Mouse (Mus musculus) lung, embryonic 16.5 days (tissue): Measurements from ENCODE around the gene Fbxo42. TPM values are rescaled to one million over a fixed set of nuclear protein-coding genes. Genes with fewer than 3 reads are reported as not detected.
"Not testable (repeated sequence)": the region's sequence is repeated elsewhere in the genome, so short reads cannot be mapped to it uniquely, and the experiment has no call there.

Experiments used
- ATAC-seq: fragments of 200-750 bp; cut with Nextera tagmentation; 2 replicates; pipeline ENCODE4 v1.8.0; 2017; ENCODE audit warnings: low read depth, mild to moderate bottlenecking, moderate library complexity
- H3K27ac ChIP-seq: fragments of 300-500 bp; sonication (generic); 2 replicates; pipeline ENCODE4 v1.5.1; 2014; ENCODE audit warnings: mild to moderate bottlenecking, control low read depth, low read length
- H3K27me3 ChIP-seq: fragments of 300-500 bp; sonication (generic); 2 replicates; pipeline ENCODE4 v1.6.1; 2014; ENCODE audit warnings: low read depth, low read length, mixed read lengths; ENCODE audit not compliant: control insufficient read depth, insufficient read depth
- H3K36me3 ChIP-seq: fragments of 300-500 bp; sonication (generic); 2 replicates; pipeline ENCODE4 v1.6.1; 2014; ENCODE audit warnings: low read length; ENCODE audit not compliant: control insufficient read depth, insufficient read depth
- H3K4me1 ChIP-seq: fragments of 300-500 bp; sonication (generic); replicated peaks from 2 replicates; pipeline ENCODE4 v1.6.1; 2014; ENCODE audit warnings: low read length, mixed read lengths; ENCODE audit not compliant: control insufficient read depth, insufficient read depth
- H3K4me2 ChIP-seq: fragments of 300-500 bp; sonication (generic); 2 replicates; pipeline ENCODE4 v1.6.1; 2014; ENCODE audit warnings: low read depth, low read length, control low read depth
- H3K4me3 ChIP-seq: fragments of 300-500 bp; sonication (generic); 2 replicates; pipeline ENCODE4 v1.5.1; 2014; ENCODE audit warnings: mild to moderate bottlenecking, low read length, control low read depth
- H3K9ac ChIP-seq: fragments of 300-500 bp; sonication (generic); 2 replicates; pipeline ENCODE4 v1.6.1; 2014; ENCODE audit warnings: low read length, control low read depth
- H3K9me3 ChIP-seq: fragments of 300-500 bp; sonication (generic); 2 replicates; pipeline ENCODE4 v1.6.1; 2016; ENCODE audit warnings: low read length; ENCODE audit not compliant: control insufficient read depth
- WGBS: fragments of 180-500 bp; shearing (Covaris S2); extraction: QIAGEN DNeasy Blood & Tissue Kit; methylation state at CpG from one replicate; pipeline ENCODE4 v1.1.7; 2014; 5-methylcytosine and 5-hydroxymethylcytosine counted together
- polyA plus RNA-seq: library from polyadenylated mRNA; unstranded; fragments of >200 nt; fragmentation: Nextera tagmentation; extraction: Ambion mirVana; gene quantifications from 2 replicates; pipeline ENCODE4 v1.2.1, GENCODE M21; 2015

The Fbxo42 gene
- polyA plus RNA-seq, 1 experiment from 2014 or later, result 21.1 TPM

DNA sequence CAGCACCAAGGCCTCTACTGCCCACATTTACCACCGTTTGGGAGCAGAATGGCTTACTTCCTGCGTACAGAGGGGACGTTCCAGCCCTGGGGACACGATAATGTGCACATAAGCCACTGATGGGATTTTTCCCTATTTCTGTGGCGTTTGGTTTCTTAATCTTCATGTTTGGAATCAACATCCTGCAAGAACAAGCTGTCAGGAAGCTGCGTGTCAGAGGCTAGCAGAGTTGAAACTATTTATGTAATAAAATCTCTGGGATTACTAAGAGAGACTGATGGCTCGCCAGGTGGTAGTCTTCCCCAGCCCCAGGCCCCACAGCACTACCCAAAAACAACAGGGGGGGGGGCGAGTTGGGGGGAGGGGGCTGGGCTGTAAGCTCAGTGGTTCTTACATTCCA is 14.5 kb upstream of the Fbxo42 start:
- Histone ChIP-seq H3K27ac (peak overlapping the region; percentile 97), H3K4me2 (no peak overlapping the region), H3K4me1 (peaks cover 78% of the 10 kb centered on the region), H3K9ac (0 out of 2 replicates have a peak overlapping the region, but pooled peaks have one; percentile 5), H3K4me3 (no peak overlapping the region), H3K9me3 (no peaks in the 10 kb centered on the region), H3K27me3 (no peaks in the 10 kb centered on the region), H3K36me3 (no peaks in the 10 kb centered on the region)
- 26% methylated on average over 8 of the region's 8 CpGs for WGBS
- ATAC-seq, result peak; percentile 10; the same call in 1 of the 2 replicates

DNA sequence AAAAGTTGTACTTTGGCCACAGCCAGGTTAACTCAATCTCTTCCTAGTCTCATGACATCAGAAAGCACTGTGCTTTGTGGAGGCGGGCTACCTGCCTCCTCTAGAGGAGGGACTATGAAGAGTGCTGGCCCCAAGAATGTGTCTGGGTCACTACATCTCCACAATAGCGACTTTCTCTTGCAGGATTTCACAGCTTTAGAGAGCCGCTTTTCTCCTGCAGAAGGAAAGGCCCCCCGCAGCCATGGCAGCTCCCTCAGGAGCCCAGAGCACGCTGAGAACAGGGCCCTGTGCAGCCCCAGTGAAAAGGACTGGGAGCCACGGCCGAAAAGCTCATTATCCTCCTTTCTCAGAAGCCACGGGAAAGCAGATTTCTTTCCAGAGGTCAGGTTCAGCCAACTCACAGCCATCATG is 13.7 kb upstream of the Fbxo42 start:
- no peaks in the 10 kb centered on the region for H3K27me3 ChIP-seq
- peak overlapping the region; percentile 61 for H3K27ac ChIP-seq
- no peak for ATAC-seq
- 42% methylated on average over 8 of the region's 8 CpGs for WGBS
- H3K9ac ChIP-seq, result no peak overlapping the region; the same call in 1 of the 2 replicates
- H3K9me3 ChIP-seq, result no peaks in the 10 kb centered on the region
- peak overlapping the region; percentile 21 for H3K4me2 ChIP-seq
- H3K4me1 ChIP-seq, result peaks cover 79% of the 10 kb centered on the region
- no peak overlapping the region for H3K4me3 ChIP-seq
- no peaks in the 10 kb centered on the region for H3K36me3 ChIP-seq

DNA sequence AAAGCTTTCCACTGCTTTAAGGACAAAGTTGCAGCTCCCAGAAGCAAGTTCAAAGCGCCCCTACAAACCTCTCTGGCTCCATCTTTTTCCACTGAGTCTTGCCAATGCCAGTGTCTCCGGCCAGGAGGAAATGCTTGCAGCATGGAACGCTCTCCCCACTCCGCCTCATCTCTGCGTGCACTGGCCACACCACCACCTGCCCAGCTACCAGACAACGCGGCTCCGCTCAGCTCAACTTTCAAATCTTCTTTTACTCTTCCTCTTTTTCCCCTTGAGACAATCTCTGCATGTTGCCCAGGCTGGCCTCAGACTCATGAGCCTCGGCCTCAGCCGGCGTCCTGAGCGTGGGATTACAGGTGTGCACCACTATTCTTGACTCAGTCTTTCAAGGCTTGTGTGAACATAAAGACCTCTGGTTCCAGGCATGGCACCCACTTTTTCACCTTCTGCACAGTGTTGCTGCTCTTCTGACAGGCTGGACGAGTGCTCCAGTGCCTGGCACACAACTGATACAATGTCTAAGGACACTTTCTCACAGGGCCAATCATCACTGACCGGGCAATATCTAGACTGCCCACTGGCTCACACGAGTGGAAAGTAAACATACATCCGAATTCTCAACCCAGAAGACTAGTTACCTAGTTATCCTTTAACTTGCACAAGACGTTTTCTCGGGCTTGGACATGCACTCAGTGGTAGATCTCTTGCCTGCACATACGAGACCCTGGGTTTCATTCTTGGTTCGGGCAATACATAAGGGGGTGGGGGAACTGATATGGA is 12.8 kb upstream of the Fbxo42 start:
- Histone ChIP-seq H3K4me1 (peaks cover 72% of the 10 kb centered on the region), H3K9ac (no peak overlapping the region), H3K4me3 (no peak overlapping the region), H3K27me3 (no peaks in the 10 kb centered on the region), H3K9me3 (no peaks in the 10 kb centered on the region), H3K27ac (peak overlapping the region; percentile 61), H3K36me3 (no peaks in the 10 kb centered on the region), H3K4me2 (peak overlapping the region; percentile 21; the same call in 1 of the 2 replicates)
- 64% methylated on average over 20 of the region's 20 CpGs for WGBS
- ATAC-seq, result no peak

DNA sequence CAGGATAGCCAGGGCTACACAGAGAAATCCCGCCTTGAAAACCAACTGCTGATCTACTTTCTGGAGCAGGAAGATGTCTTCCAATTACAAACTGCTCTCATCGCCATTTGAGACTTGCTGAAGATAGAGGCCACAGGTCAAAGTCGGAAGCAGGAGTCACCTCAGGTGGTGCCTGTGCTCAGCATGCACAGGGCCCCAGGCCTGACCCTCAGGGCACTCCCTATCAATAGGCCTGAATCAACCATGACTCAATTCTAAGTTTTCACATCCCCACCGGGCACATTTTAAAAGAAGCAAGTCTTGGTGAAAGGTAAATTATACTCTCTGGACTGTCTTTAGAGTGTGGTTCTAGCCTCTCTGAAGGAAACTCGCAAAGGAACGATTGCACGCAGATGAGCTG is 11.6 kb upstream of the Fbxo42 start:
- Histone ChIP-seq H3K4me3 (no peak overlapping the region), H3K27me3 (no peaks in the 10 kb centered on the region), H3K36me3 (no peaks in the 10 kb centered on the region), H3K9ac (0 out of 2 replicates have a peak overlapping the region, but pooled peaks have one; percentile 2), H3K4me2 (no peak overlapping the region), H3K9me3 (no peaks in the 10 kb centered on the region), H3K27ac (no peak overlapping the region), H3K4me1 (peaks cover 63% of the 10 kb centered on the region)
- ATAC-seq, result no peak
- 73% methylated on average over 7 of the region's 7 CpGs for WGBS

DNA sequence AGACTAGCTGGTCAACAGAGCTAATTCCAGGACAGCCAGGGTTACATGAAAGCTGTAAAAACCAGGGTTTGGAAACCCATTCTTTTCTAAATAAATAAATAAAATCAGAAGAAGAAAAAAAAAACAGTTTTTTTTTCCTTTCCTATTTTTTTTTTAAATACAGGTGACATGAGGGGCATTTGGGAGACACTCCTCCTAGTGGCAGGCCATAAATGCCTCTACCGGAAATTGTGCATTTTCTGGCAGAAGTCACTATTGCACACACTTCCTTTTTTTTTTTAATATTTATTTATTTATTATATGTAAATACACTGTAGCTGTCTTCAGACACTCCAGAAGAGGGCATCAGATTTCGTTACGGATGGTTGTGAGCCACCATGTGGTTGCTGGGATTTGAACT is 10.0 kb upstream of the Fbxo42 start:
- peak overlapping the region; percentile 37; the same call in 1 of the 2 replicates for H3K9ac ChIP-seq
- peak overlapping the region; percentile 81 for H3K4me2 ChIP-seq
- not testable (repeated sequence) for H3K27me3 ChIP-seq, ATAC-seq, H3K36me3 ChIP-seq, H3K27ac ChIP-seq, H3K9me3 ChIP-seq
- peak overlapping the region; percentile 91 for H3K4me3 ChIP-seq
- 57% methylated on average over 2 of the region's 3 CpGs for WGBS
- H3K4me1 ChIP-seq, result peaks cover 52% of the 10 kb centered on the region

- WGBS, result under 1% methylated on average over 29 of the region's 29 CpGs
- H3K4me2 ChIP-seq, result peak overlapping the region; percentile 81
- H3K27me3 ChIP-seq, result no peaks in the 10 kb centered on the region
- peak overlapping the region; percentile 95 for H3K9ac ChIP-seq
- ATAC-seq, result peak; percentile 19
- H3K4me1 ChIP-seq, result peaks cover 45% of the 10 kb centered on the region
- H3K9me3 ChIP-seq, result no peaks in the 10 kb centered on the region
- peak overlapping the region; percentile 97 for H3K27ac ChIP-seq
- H3K4me3 ChIP-seq, result peak overlapping the region; percentile 91
- no peaks in the 10 kb centered on the region for H3K36me3 ChIP-seq
Measured at GRCm38 (mm10) chr4:141138425-141139115, 9.1 kb upstream of the Fbxo42 start.

- Histone ChIP-seq H3K27me3 (no peaks in the 10 kb centered on the region), H3K36me3 (no peaks in the 10 kb centered on the region), H3K4me1 (peaks cover 39% of the 10 kb centered on the region), H3K9me3 (no peaks in the 10 kb centered on the region), H3K4me2 (peak within 1 kb of the TSS; percentile 81), H3K27ac (peak within 1 kb of the TSS; percentile 97), H3K9ac (peak within 1 kb of the TSS; percentile 95), H3K4me3 (peak within 1 kb of the TSS; percentile 91)
- WGBS, result under 1% methylated on average over 61 of the region's 63 CpGs
- peak; percentile 94 for ATAC-seq
Measured at GRCm38 (mm10) chr4:141139116-141139970, 8.4 kb upstream of the Fbxo42 start, which contains the start of gene Szrd1. TSS of gene Szrd1 (minus strand) at chr4:141139775.

- ATAC-seq, H3K9ac ChIP-seq, H3K27me3 ChIP-seq, H3K27ac ChIP-seq, H3K4me2 ChIP-seq, H3K9me3 ChIP-seq, H3K4me3 ChIP-seq, H3K36me3 ChIP-seq: not testable (repeated sequence)
- peaks cover 29% of the 10 kb centered on the region for H3K4me1 ChIP-seq
- WGBS, result 87% methylated on average over 9 of the region's 9 CpGs
Measured at GRCm38 (mm10) chr4:141140354-141140753, 7.4 kb upstream of the Fbxo42 start.
